8 mouse cellular contexts compared by ENCODE assay signal in genomic region chr15:4376221-4376631, GRCm38 (mm10). TPM values are rescaled to one million over a fixed set of nuclear protein-coding genes. Genes with fewer than 3 reads are reported as not detected.
DNase-seq lines count a peak whose midpoint lies in the region; ATAC-seq lines count a peak whose summit lies in the region.

No protein-coding gene starts in this region.

- H3K4me1 ChIP-seq in heart, embryonic 15.5 days (replicated peaks): peaks cover 8% of the 10 kb centered on the region
- H3K4me1 ChIP-seq in embryonic facial prominence, embryonic 14.5 days (ENCODE audit: control insufficient read depth, insufficient read depth, low read length): no peaks in the 10 kb centered on the region
- H3K4me1 ChIP-seq in limb, embryonic 15.5 days: peaks cover 11% of the 10 kb centered on the region

- no peaks in the 10 kb centered on the region for H3K36me3 ChIP-seq in heart, embryonic 15.5 days
- no peaks in the 10 kb centered on the region for H3K36me3 ChIP-seq in embryonic facial prominence, embryonic 14.5 days (ENCODE audit: control insufficient read depth, insufficient read depth, low read length)
- no peaks in the 10 kb centered on the region for H3K36me3 ChIP-seq in limb, embryonic 15.5 days

- WGBS in heart, embryonic 15.5 days: 18% methylated on average over 8 of the region's 8 CpGs
- WGBS in embryonic facial prominence, embryonic 14.5 days: 15% methylated on average over 8 of the region's 8 CpGs
- 15% methylated on average over 8 of the region's 8 CpGs for WGBS in limb, embryonic 15.5 days

- ATAC-seq in heart, embryonic 15.5 days (replicated peaks; ENCODE audit: insufficient number of reproducible peaks, insufficient read depth, low FRiP score, low read depth): no peak
- ATAC-seq in embryonic facial prominence, embryonic 14.5 days (ENCODE audit: low read depth): no peak
- ATAC-seq in limb, embryonic 15.5 days (ENCODE audit: insufficient number of reproducible peaks, low FRiP score, low TSS enrichment, low read depth): no peak
- no peak for ATAC-seq in inflammation-experienced regulatory T-cells, adult 6 months
- ATAC-seq in CD4-positive, CD25-positive, alpha-beta regulatory T cell, adult 4 months: no peak

- no peaks in the 10 kb centered on the region for H3K9me3 ChIP-seq in heart, embryonic 15.5 days (replicated peaks)
- H3K9me3 ChIP-seq in embryonic facial prominence, embryonic 14.5 days (ENCODE audit: control insufficient read depth, low read length): no peaks in the 10 kb centered on the region
- no peaks in the 10 kb centered on the region for H3K9me3 ChIP-seq in limb, embryonic 15.5 days

- H3K27me3 ChIP-seq in heart, embryonic 15.5 days: peaks cover 12% of the 10 kb centered on the region; the same call in 1 of the 2 replicates
- H3K27me3 ChIP-seq in embryonic facial prominence, embryonic 14.5 days (replicated peaks; ENCODE audit: control insufficient read depth, insufficient read depth, low read length): peaks cover 5% of the 10 kb centered on the region; the same call in 1 of the 2 replicates
- peaks cover 15% of the 10 kb centered on the region; the same call in 1 of the 2 replicates for H3K27me3 ChIP-seq in limb, embryonic 15.5 days

- peak overlapping the region; percentile 76 for H3K4me2 ChIP-seq in heart, embryonic 15.5 days
- peak overlapping the region; percentile 59 for H3K4me2 ChIP-seq in embryonic facial prominence, embryonic 14.5 days (ENCODE audit: low read depth, low read length)
- peak overlapping the region; percentile 74 for H3K4me2 ChIP-seq in limb, embryonic 15.5 days

- no peak for DNase-seq in heart, adult 8-10 months (ENCODE audit: low spot score)
- DNase-seq in Muller cell, postnatal 12 days (ENCODE audit: inconsistent ontology term): peak; percentile 4
- DNase-seq in embryonic facial prominence, embryonic 14.5 days (ENCODE audit: low spot score): peak; percentile 1
- DNase-seq in adipocyte (ENCODE audit: low spot score): no peak

- peak overlapping the region; percentile 47 for H3K4me3 ChIP-seq in heart, embryonic 15.5 days
- H3K4me3 ChIP-seq in embryonic facial prominence, embryonic 14.5 days (ENCODE audit: low read depth, low read length): peak overlapping the region; percentile 43
- H3K4me3 ChIP-seq in limb, embryonic 15.5 days: peak overlapping the region; percentile 40

- no peak overlapping the region for H3K9ac ChIP-seq in heart, embryonic 15.5 days
- H3K9ac ChIP-seq in embryonic facial prominence, embryonic 14.5 days (ENCODE audit: low read depth, low read length): no peak overlapping the region
- no peak overlapping the region for H3K9ac ChIP-seq in limb, embryonic 15.5 days

- no peak overlapping the region for H3K27ac ChIP-seq in heart, embryonic 15.5 days
- H3K27ac ChIP-seq in embryonic facial prominence, embryonic 14.5 days (replicated peaks; ENCODE audit: low read depth, low read length): no peak overlapping the region
- no peak overlapping the region for H3K27ac ChIP-seq in limb, embryonic 15.5 days

RNA-seq across cellular contexts. Expression of gene Plcxd3, which starts 0.9 kb away (rescaled TPM):
- 0.53 and 1.4 TPM in 2 replicates for polyA plus RNA-seq in heart, embryonic 15.5 days (2015; fragmentation: Nextera tagmentation; extraction: Ambion mirVana)
- total RNA-seq in heart, adult 8-10 months (2022): under 1 TPM; 0.28 to 0.60 (median 0.46) TPM
- polyA plus RNA-seq in embryonic facial prominence, embryonic 14.5 days (2014; fragmentation: Nextera tagmentation; extraction: Ambion mirVana): 3.6 and 3.8 TPM in 2 replicates
- 2.1 TPM in 2 replicates for polyA plus RNA-seq in limb, embryonic 15.5 days (2015; fragmentation: Nextera tagmentation; extraction: Ambion mirVana)
- polyA plus RNA-seq in inflammation-experienced regulatory T-cells, adult 6 months (2017; shearing (Covaris generic)): not detected
- polyA plus RNA-seq in CD4-positive, CD25-positive, alpha-beta regulatory T cell, adult 4 months (2017; shearing (Covaris generic)): under 1 TPM in 1 of 2 experiments, not detected in 1; 0.35 TPM

Comparison
In these comparisons a context has a peak if more than half of its experiments do, and no peak if none do; other contexts are left out.
1. DNase-seq: peak in Muller cell, postnatal 12 days (single experiment) and embryonic facial prominence, embryonic 14.5 days (single experiment); none in heart, adult 8-10 months (single experiment) and adipocyte (single experiment).
2. Peak in every context shown above with its lines, with median percentiles within 50 percentile points of each other: H3K4me2 ChIP-seq and H3K4me3 ChIP-seq.